Mouse (Mus musculus) C2C12 (cell line): ENCODE data around the gene 2310033P09Rik.

Source experiments
- CEBPB ChIP-seq: IDR thresholded peaks from one replicate; pipeline ENCODE4 v1.6.1; 2011; ENCODE audit warnings: low read depth, mild to moderate bottlenecking, control low read depth, moderate library complexity
- CTCF ChIP-seq: IDR thresholded peaks from one replicate; pipeline ENCODE4 v1.5.1; 2011; ENCODE audit not compliant: control insufficient read depth, insufficient read depth, insufficient read length
- FOSL1 ChIP-seq: IDR thresholded peaks from one replicate; pipeline ENCODE4 v1.8.0; 2011; ENCODE audit warnings: mild to moderate bottlenecking, low read length; ENCODE audit not compliant: poor library complexity, insufficient read depth, severe bottlenecking
- MAX ChIP-seq: IDR thresholded peaks from one replicate; pipeline ENCODE4 v1.6.1; 2011; ENCODE audit warnings: mild to moderate bottlenecking, control low read depth
- MYOD1 ChIP-seq: IDR thresholded peaks from one replicate; pipeline ENCODE4 v1.6.1; 2011; ENCODE audit warnings: low read depth; ENCODE audit not compliant: control insufficient read depth, insufficient read length
- USF1 ChIP-seq: IDR thresholded peaks from one replicate; pipeline ENCODE4 v1.6.1; 2011; ENCODE audit warnings: low read depth, mild to moderate bottlenecking, control low read depth, moderate library complexity

DNA sequence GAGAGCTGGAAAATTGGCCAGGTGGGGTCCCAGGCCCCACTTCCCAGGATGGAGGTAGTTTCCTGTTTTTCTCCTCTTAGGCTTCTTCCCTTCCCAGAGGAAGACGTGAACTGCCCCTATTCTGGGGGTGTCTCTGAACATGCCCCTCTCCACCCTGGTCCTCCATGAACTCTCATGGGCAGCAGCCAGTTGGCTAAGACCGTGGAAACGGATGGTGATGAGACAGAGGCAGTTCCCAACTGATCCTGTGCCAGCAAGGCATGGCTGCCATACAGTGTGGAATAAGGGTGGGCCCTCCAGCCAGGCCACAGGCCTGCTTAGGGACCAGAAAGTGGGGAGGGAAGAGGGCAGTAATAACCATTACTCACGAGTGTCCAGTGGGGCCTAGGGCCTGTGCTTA is 37.6 kb upstream of the 2310033P09Rik start:
- TF ChIP-seq CTCF (no peak), USF1 (no peak), MAX (no peak), MYOD1 (no peak), CEBPB (no peak), FOSL1 (no peak)
